Mouse (Mus musculus) embryonic fibroblast, embryonic 13.5 days (primary cell): Measurements from ENCODE around the gene Zfp867. TPM values are rescaled to one million over a fixed set of nuclear protein-coding genes. Genes with fewer than 3 reads are reported as not detected.
A peak's percentile ranks its signal among the peaks of the same experiment; 100 is the strongest.

Experiments
- H3K27ac ChIP-seq: 2 replicates; pipeline ENCODE4 v1.5.1; 2012; ENCODE audit warnings: low read length, control low read depth, inconsistent platforms; ENCODE audit not compliant: insufficient read depth
- H3K4me1 ChIP-seq: 2 replicates; pipeline ENCODE4 v1.6.1; 2011; ENCODE audit warnings: low read length; ENCODE audit not compliant: control insufficient read depth, insufficient read depth
- H3K4me3 ChIP-seq: 2 replicates; pipeline ENCODE4 v1.5.1; 2011; ENCODE audit warnings: mild to moderate bottlenecking, control low read depth, low read length; ENCODE audit not compliant: insufficient read depth
- CTCF ChIP-seq: IDR thresholded peaks from 2 replicates; pipeline ENCODE4 v1.5.1; 2011; ENCODE audit warnings: mild to moderate bottlenecking, control low read depth, low read length, moderate library complexity, borderline replicate concordance; ENCODE audit not compliant: insufficient read depth
- POLR2A ChIP-seq: IDR thresholded peaks from 2 replicates; pipeline ENCODE4 v1.6.1; 2011; ENCODE audit warnings: low read depth, mild to moderate bottlenecking, control low read depth, low read length, moderate library complexity
- polyA plus RNA-seq: library from polyadenylated mRNA; stranded (reverse); fragments of >200 nt; gene quantifications from 2 replicates; pipeline ENCODE4 v1.2.4, GENCODE M21; 2011; ENCODE audit warnings: low read depth; ENCODE audit not compliant: missing spikeins, insufficient read length

Gene Zfp867
- polyA plus RNA-seq, 1 experiment = 6.1 TPM

- TF ChIP-seq POLR2A (peak; percentile 63; the same call in 1 of the 2 replicates), CTCF (no peak)
- Histone ChIP-seq H3K4me1 (0 out of 2 replicates have a peak, but pooled peaks cover 4% of the 10 kb centered on the region), H3K4me3 (peak overlapping the region; percentile 94), H3K27ac (peak overlapping the region; percentile 87)
Observed at GRCm38 (mm10) chr11:59505839-59506712, 33.8 kb upstream of the Zfp867 start.

GRCm38 (mm10) chr11:59505351-59505838 is 33.1 kb upstream of the Zfp867 start:
- Histone ChIP-seq H3K4me3 (peak overlapping the region; percentile 94), H3K27ac (peak overlapping the region; percentile 87), H3K4me1 (0 out of 2 replicates have a peak, but pooled peaks cover 4% of the 10 kb centered on the region)
- TF ChIP-seq CTCF (no peak), POLR2A (peak; percentile 78)

- H3K27ac ChIP-seq = no peak overlapping the region
- no peak overlapping the region for H3K4me3 ChIP-seq
- TF ChIP-seq CTCF = no peak
- no peak for TF ChIP-seq POLR2A
- 0 out of 2 replicates have a peak, but pooled peaks cover 4% of the 10 kb centered on the region for H3K4me1 ChIP-seq
Observed at GRCm38 (mm10) chr11:59501978-59502700, 29.9 kb upstream of the Zfp867 start.

- Histone ChIP-seq H3K4me1 (no peaks in the 10 kb centered on the region), H3K27ac (no peak overlapping the region), H3K4me3 (no peak overlapping the region)
- 0 out of 2 replicates have a peak, but pooled peaks have one; percentile 6 for TF ChIP-seq CTCF
- no peak for TF ChIP-seq POLR2A
Observed at GRCm38 (mm10) chr11:59497747-59498146, 25.5 kb upstream of the Zfp867 start.

- TF ChIP-seq CTCF (no peak), POLR2A (no peak)
- Histone ChIP-seq H3K27ac (no peak overlapping the region), H3K4me1 (no peaks in the 10 kb centered on the region), H3K4me3 (no peak overlapping the region)
Observed at GRCm38 (mm10) chr11:59496672-59497310, 24.5 kb upstream of the Zfp867 start.

- H3K4me1 ChIP-seq = no peaks in the 10 kb centered on the region
- no peak overlapping the region for H3K4me3 ChIP-seq
- no peak overlapping the region for H3K27ac ChIP-seq
- no peak for TF ChIP-seq CTCF
- TF ChIP-seq POLR2A = no peak
Observed at GRCm38 (mm10) chr11:59486222-59486621, 13.9 kb upstream of the Zfp867 start.

GRCm38 (mm10) chr11:59485641-59486040 is 13.4 kb upstream of the Zfp867 start:
- TF ChIP-seq CTCF = no peak
- Histone ChIP-seq H3K27ac (no peak overlapping the region), H3K4me1 (no peaks in the 10 kb centered on the region), H3K4me3 (no peak overlapping the region)

GRCm38 (mm10) chr11:59483212-59483611 is 10.9 kb upstream of the Zfp867 start:
- Histone ChIP-seq H3K4me3 (no peak overlapping the region), H3K27ac (no peak overlapping the region), H3K4me1 (no peaks in the 10 kb centered on the region)
- TF ChIP-seq POLR2A = no peak
- no peak for TF ChIP-seq CTCF

GRCm38 (mm10) chr11:59477240-59477639 is 5.0 kb upstream of the Zfp867 start:
- Histone ChIP-seq H3K4me1 (no peaks in the 10 kb centered on the region; the same call in 1 of the 2 replicates), H3K4me3 (no peak overlapping the region), H3K27ac (no peak overlapping the region)
- no peak for TF ChIP-seq CTCF
- TF ChIP-seq POLR2A = no peak
